Mouse (Mus musculus): Measurements from ENCODE around the gene Gatad1.

DNA sequence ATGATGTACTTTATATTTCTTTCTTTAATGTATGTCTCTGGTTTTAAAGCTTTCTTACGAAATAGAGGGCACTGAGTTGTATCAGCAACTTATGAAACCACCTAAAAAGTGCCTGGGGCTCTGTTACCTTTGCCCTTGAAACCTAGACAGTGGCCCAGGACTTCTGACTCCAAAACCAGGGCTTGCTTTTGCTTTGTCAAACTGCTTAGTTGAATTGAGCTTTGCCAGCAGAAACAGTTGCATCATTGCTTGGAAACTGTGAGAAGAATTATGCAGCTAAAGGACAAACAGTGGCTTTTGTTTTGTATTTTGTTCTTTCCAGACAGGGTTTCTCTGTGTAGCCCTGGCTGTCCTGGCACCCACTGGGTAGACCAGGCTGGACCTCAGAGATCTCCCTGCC is 56.7 kb downstream of the Gatad1 start:
- TF ChIP-seq CTCF (IDR thresholded peaks at IDR 0.05; ENCODE audit: low read depth, low read length) (no peak), GATA1 (IDR thresholded peaks at IDR 0.05; ENCODE audit: borderline replicate concordance, low read length) (no peak), GATA2 (IDR thresholded peaks at IDR 0.05; ENCODE audit: borderline replicate concordance, low read depth, low read length) (no peak)
